Mouse (Mus musculus) olfactory bulb, adult 2 months (tissue): ENCODE results near the gene Zfp800.

Experiments
- CTCF ChIP-seq: fragments of 200-500 bp; IDR thresholded peaks from 2 replicates; pipeline ENCODE4 v1.5.1; 2012; ENCODE audit warnings: low read depth, mild to moderate bottlenecking, low read length, moderate library complexity; ENCODE audit not compliant: insufficient read depth
- POLR2A ChIP-seq: fragments of 200-500 bp; IDR thresholded peaks from 2 replicates; pipeline ENCODE4 v1.6.1; 2012; ENCODE audit warnings: mild to moderate bottlenecking, low read depth, low read length, moderate library complexity; ENCODE audit not compliant: insufficient read depth

DNA sequence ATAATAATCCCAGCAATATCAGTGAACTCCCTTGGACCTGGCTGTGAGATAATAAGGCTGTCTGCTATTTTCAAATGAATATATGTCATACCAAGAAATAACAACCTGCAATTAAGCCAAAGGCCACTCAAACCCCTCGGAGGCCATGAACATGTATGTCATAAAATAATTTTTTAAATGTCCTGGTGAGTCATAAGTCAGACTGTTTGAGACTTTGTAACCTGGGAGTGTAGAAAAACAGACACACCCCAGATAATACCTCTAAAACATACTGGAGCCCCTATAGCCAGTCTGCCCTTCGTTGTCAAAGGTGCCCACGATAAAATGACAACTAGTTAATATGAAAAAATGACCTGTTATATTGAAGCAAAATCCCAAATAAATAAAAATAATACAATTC, 8.8 kb downstream of the Zfp800 start:
- no peak for TF ChIP-seq POLR2A
- TF ChIP-seq CTCF, result no peak
